Mouse (Mus musculus) erythroblast, embryonic 14.5 days (primary cell): ENCODE data around the gene Kcnip2. TPM values are rescaled to one million over a fixed set of nuclear protein-coding genes. Genes with fewer than 3 reads are reported as not detected.

Source experiments
- H3K27me3 ChIP-seq: 2 replicates; pipeline ENCODE4 v1.6.1; 2012; ENCODE audit warnings: inconsistent platforms; ENCODE audit not compliant: control insufficient read depth
- H3K36me3 ChIP-seq: 2 replicates; pipeline ENCODE4 v1.6.1; 2012; ENCODE audit warnings: mild to moderate bottlenecking, inconsistent platforms; ENCODE audit not compliant: control insufficient read depth
- H3K4me1 ChIP-seq: 2 replicates; pipeline ENCODE4 v1.6.1; 2012; ENCODE audit warnings: inconsistent platforms; ENCODE audit not compliant: control insufficient read depth
- H3K4me3 ChIP-seq: replicated peaks from 2 replicates; pipeline ENCODE3; 2012; ENCODE audit warnings: moderate library complexity, mild to moderate bottlenecking, inconsistent platforms
- H3K9me3 ChIP-seq: 2 replicates; pipeline ENCODE4 v1.6.1; 2012; ENCODE audit warnings: low read length, inconsistent platforms, mixed read lengths; ENCODE audit not compliant: control insufficient read depth
- GATA1 ChIP-seq: IDR thresholded peaks from 2 replicates; pipeline ENCODE4 v1.6.1; 2012; ENCODE audit warnings: low read length, inconsistent platforms, mixed read lengths
- TAL1 ChIP-seq: IDR thresholded peaks from 3 replicates; pipeline ENCODE4 v1.6.1; 2012; ENCODE audit warnings: low read length, inconsistent platforms, mixed read lengths
- polyA plus RNA-seq: library from polyadenylated mRNA; stranded (reverse); fragments of >175 nt; gene quantifications from 2 replicates; pipeline ENCODE4 v1.2.3, GENCODE M21; 2012

Gene Kcnip2
- polyA plus RNA-seq, 1 experiment, result 0.33 TPM

DNA sequence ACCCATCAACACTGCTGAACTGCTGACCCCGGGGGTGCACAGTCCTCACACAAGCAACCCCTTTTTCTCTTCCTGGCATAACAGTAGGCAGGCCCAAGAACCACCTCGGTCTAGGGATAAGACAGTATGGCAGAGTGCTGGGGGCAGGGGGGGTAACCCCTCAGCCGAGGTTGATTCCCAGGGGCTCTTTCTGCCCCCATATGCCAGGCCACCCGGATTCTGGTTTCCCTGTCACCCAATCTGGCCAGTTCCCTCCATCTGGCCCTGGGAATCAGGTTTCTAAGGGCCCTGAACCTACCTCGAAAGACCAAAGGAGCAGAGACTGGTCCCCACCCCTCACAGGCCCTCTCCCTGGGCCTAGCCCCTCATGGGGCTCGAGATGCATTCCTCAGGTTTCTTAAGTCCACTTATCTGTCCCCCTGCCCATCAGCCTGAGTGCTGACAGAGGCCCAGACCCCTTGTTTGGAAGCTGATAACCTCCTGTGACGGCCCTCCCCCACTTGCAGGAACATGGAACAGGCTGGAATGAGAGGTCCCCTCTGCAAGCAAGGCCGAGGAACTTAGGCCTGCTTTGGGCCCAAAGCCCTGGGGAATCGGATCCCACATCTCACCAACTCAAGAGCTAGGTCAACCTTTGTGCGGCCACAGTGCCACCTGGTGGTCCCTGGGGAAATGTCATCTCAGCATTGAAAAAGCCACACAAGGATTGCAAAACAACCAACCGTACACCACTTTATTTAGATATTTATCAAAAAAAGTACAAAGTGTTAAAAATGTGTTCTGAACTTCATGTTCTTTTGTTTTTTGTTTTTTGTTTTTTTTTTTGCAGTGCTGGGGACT lies 68.6 kb downstream of the Kcnip2 start:
- Histone ChIP-seq H3K4me1 (peaks cover 36% of the 10 kb centered on the region), H3K9me3 (peaks cover 15% of the 10 kb centered on the region; the same call in 1 of the 2 replicates), H3K36me3 (peaks cover 37% of the 10 kb centered on the region), H3K27me3 (peaks cover 44% of the 10 kb centered on the region), H3K4me3 (no peak overlapping the region)
- TF ChIP-seq GATA1 (no peak), TAL1 (no peak)

DNA sequence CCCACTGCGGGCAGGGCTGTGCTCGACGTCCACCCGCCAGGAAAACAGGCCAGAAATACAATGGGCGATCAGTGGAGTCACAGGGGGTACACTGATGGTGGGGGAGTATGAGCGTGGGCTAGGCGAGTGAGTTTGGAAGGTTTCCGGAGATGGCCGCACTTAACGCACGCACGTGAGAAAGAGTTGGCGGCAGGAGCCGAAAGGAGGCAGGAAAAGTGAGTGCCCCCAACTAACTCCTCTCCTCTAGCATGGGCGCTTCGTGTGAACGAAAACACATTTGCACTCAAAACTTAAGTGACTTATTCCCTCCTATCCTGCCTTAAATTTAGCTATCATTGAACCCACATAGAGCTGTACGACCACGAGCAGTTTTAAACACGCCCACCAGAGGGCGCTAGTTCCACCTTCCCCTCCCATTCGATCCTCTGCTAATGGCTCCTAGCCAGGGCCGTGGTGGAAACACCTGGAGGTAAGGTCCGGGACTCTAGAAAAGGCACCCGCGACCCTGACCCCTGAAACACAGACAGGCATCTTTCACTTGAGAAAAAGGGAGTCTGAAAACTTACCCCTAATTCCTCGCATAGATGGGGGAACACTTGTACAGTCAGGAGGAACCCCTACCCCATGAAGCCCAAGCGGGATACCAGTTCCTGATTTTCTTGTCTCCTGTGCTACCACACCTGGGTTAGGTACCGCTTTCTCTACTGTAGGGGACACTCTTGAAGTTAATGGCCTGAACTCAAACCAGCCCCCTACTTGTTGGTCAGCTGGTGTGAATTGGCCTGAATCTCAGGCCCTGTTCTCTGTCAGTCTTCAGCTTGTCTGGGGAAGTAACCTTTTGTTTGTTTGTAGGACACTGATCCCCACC lies 69.5 kb downstream of the Kcnip2 start:
- Histone ChIP-seq H3K36me3 (peaks cover 28% of the 10 kb centered on the region), H3K4me1 (peaks cover 36% of the 10 kb centered on the region), H3K9me3 (peaks cover 22% of the 10 kb centered on the region; the same call in 1 of the 2 replicates), H3K4me3 (no peak overlapping the region), H3K27me3 (peaks cover 53% of the 10 kb centered on the region)
- TF ChIP-seq TAL1 (no peak), GATA1 (no peak)

DNA sequence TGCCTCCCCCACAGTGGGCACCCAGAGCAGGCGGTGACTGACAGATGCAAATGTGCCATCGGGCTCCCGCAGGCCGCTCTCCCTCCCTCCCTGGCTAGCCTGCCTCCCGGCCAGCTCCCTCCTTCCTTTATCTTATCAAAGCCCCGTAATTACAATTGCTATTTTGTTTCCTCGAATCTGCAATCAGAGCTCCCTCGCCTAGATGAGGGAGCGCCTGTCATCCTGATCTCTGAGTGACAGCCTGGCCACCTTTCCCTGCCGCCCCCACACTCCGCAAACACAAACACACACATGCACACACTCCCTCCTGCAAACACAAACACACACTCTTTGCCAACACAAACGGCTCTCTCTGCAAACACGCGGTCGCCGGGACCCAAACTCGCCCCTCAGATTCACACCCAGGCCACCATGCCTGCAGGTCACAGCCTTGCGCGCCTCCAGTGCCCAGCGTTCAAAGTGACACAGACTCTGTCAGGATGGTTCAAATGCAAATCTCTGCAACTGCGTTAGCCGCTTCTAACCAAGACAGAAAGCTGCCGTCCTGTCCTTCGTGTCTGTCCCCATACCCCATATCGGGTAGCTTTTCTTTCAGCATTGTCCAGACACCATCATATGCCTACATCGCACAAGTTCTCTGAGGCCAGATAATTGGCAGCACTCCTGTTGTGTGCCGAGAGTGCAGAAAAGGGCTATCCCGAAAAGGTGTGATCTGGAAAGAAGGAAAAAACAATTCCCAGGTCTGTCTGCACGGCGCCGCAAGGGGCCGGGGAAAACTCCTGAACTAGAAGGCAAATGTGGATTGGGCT lies 70.3 kb downstream of the Kcnip2 start:
- TF ChIP-seq TAL1 (no peak), GATA1 (no peak)
- H3K27me3 ChIP-seq, result peaks cover 61% of the 10 kb centered on the region
- H3K36me3 ChIP-seq, result peaks cover 20% of the 10 kb centered on the region
- H3K4me3 ChIP-seq, result no peak overlapping the region
- peaks cover 25% of the 10 kb centered on the region; the same call in 1 of the 2 replicates for H3K9me3 ChIP-seq
- peaks cover 36% of the 10 kb centered on the region for H3K4me1 ChIP-seq

DNA sequence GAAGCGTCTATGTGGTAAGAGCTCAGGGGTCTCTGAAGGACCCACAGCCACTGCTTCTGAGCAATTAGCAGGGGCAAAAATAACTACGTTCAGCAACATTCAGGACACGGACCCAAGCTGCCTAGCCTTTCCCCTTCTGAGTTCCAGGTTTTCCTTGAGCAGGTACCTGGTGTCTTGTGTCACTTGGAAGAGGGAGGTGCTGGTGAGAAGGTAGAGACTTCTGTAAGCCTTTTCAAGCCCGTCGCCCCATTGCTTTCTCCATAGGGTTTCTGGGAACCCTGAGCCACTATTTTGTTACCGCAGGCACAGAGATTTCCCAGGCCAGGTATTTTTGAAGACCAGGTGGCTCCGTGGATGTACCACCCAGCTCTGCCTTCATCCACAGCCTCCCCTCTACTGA lies 72.2 kb downstream of the Kcnip2 start:
- Histone ChIP-seq H3K4me1 (peaks cover 21% of the 10 kb centered on the region), H3K36me3 (peaks cover 10% of the 10 kb centered on the region), H3K9me3 (peaks cover 25% of the 10 kb centered on the region; the same call in 1 of the 2 replicates), H3K27me3 (peaks cover 81% of the 10 kb centered on the region), H3K4me3 (no peak overlapping the region)
- TF ChIP-seq GATA1, result no peak
- no peak for TF ChIP-seq TAL1

DNA sequence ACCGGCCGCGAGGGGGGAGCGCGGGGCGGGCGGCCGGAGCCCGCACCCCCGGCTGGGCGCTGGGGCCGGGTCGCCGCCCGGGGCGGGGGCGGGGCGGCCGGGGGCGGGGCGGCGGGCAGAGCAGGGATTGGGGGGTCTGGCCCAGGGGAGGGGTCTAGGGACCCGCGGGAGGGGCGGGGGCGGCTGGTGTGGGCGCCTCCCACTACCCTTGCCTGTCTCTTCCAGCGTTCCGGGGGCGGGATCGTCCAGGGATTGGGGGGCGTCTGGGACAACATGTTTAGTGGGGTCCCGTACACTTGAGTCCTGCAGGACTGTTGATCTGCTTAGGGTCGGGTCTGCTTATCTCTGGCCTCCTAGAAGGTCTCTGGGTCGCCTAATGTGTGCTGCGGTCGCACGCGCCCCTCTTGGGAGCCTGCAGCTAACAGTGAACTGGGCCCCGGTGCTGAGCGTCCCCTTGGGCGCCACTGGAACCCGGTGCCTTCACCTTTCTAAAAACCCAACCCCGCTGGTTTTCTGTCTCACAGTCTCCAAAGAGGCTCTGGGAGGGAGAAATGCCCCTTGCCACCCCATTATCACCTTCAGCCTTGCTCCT lies 72.8 kb downstream of the Kcnip2 start:
- H3K27me3 ChIP-seq, result peaks cover 86% of the 10 kb centered on the region
- peaks cover 5% of the 10 kb centered on the region for H3K36me3 ChIP-seq
- H3K4me1 ChIP-seq, result peaks cover 16% of the 10 kb centered on the region
- H3K9me3 ChIP-seq, result peaks cover 25% of the 10 kb centered on the region; the same call in 1 of the 2 replicates
- TF ChIP-seq GATA1, result no peak
- no peak for TF ChIP-seq TAL1
- H3K4me3 ChIP-seq, result no peak overlapping the region

DNA sequence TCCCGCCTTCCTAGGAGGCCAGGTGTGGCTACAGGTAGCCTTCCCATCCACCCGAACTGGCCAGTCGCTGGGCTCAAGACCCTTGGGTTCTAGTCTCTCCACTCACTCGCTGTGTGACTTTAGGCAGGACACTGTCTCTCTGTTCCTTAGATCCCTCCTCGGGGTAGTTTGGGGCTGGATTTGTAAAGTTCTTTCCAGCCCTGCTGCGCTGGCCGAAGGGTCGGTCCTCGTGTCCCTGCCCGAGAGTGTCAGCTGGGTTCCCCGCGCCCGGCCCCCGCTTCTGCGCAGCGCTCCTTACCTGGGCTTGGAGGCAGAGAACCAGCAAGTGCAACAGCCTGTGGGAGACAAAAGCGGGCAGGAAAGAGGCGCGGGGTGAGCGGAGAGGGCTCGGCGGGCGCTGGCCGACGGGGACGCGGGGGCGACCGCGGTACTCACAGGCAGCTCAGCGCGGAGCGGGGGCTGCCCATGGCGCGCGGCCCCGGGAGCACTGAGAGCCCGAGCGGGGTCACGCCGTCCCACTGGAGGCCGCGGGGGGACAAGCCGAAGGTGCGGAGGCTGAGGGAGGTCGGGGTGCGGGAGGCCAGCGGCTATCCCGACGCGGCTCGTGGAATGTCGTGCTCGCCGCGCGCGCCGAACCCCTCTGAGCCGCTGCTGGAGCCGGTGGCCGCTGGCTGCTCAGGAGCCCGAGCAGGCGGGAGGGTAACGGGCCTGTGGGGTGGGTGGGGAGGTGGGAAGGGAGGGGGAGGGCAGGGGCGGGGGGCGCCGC lies 73.5 kb downstream of the Kcnip2 start, which contains the start of gene Fgf8:
Fgf8 (minus strand) TSS at position 698 of the 766 bp plus-strand sequence.
- Histone ChIP-seq H3K27me3 (peaks cover 93% of the 10 kb centered on the region), H3K9me3 (peaks cover 25% of the 10 kb centered on the region; the same call in 1 of the 2 replicates), H3K4me1 (peaks cover 13% of the 10 kb centered on the region), H3K36me3 (peaks cover 3% of the 10 kb centered on the region), H3K4me3 (no peak within 1 kb of the TSS)
- no peak for TF ChIP-seq TAL1
- TF ChIP-seq GATA1, result no peak

Other genes with a start within 250 kb of the Kcnip2 start
- 8.5 and 10.9 TPM in 2 replicates for gene Fbxw4, start 155.7 kb downstream of the Kcnip2 start, polyA plus RNA-seq
- not detected in 2 replicates for gene Fgf8, start 73.1 kb downstream of the Kcnip2 start, polyA plus RNA-seq
- gene Npm3, start 66.5 kb downstream of the Kcnip2 start, polyA plus RNA-seq, result 1.3 TPM in 2 replicates
- 1.9 and 2.3 TPM in 2 replicates for gene Mgea5, start 32.2 kb downstream of the Kcnip2 start, polyA plus RNA-seq
- gene Armh3, start 182.4 kb upstream of the Kcnip2 start, polyA plus RNA-seq, result 0.07 TPM in 1 of 2 replicates, not detected in the other
- 0.04 and 0.06 TPM in 2 replicates for gene Hps6, start 187.4 kb upstream of the Kcnip2 start, polyA plus RNA-seq
- 1.9 and 3.3 TPM in 2 replicates for gene Pprc1, start 228.8 kb upstream of the Kcnip2 start, polyA plus RNA-seq
- gene Ldb1, start 229.2 kb upstream of the Kcnip2 start, polyA plus RNA-seq, result 65.5 and 65.9 TPM in 2 replicates